Mouse (Mus musculus): ENCODE measurements around the gene Plxnb3. TPM values are rescaled to one million over a fixed set of nuclear protein-coding genes. Genes with fewer than 3 reads are reported as not detected.

Gene Plxnb3
- polyA plus RNA-seq, 2 experiments from 2014 or later = not detected

DNA sequence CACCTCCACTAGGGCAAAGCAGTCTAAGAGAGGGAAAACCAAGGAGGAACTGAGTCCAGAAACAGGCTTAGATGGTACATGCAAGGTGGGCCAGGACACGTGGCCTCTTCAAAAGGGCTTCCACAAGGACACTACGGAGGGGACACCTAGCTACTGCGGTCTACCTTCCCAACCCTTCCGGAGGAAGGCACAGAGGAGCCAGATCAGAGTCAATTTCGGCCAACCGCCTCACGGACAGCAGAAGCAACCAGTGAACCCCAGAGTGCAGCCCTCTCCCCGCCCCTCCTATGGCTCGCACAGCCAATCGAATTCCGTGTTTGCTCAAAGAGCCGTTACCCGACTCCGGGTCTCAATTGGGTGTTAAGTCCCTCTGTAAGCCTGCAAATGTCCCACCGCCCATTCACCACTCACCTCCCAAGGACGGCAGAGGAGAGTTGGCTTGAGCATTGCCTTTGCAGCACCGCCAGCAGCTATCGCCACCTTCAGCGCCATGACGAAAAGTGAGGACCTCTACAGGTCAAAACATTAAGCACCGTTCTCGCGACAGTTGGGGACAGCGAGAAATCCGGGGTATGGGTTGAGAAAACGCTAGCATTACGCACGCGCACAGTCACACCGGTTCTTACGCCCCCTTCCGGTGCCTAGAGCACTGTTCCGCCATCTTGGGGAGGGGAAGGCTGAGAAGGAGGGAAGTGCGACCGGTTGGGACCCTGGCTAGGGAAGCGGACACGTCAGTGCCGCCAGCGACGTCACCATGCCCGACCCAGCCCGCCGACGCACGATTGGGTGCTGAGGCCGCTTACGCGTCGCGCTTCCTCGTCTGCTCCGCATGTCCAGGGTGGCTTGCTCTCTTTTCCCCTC is 29.7 kb downstream of the Plxnb3 start, which contains the start of the genes Idh3g and Ssr4:
Idh3g (minus strand) TSS at position 534 of the 861 bp plus-strand sequence.
Ssr4 (plus strand) TSS at position 665 of the 861 bp plus-strand sequence.
- ATAC-seq = peak; percentile 88

DNA sequence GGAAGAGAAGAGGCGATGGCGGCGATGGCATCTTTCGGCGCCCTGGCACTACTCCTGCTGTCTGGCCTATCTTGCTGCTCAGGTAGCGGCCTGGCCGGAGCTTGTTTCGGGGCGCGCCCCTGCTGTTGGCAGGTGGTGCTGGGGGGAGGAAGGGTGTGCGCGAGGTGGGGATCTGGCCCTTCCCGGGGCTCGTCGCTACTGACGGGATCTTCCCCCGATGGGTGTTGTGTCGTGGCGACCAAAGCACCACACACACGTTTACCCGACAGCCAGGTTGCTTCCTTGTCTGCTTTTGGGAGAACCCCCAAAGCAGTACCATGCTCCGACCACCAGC is 30.3 kb downstream of the Plxnb3 start:
- peak; percentile 38 for ATAC-seq

DNA sequence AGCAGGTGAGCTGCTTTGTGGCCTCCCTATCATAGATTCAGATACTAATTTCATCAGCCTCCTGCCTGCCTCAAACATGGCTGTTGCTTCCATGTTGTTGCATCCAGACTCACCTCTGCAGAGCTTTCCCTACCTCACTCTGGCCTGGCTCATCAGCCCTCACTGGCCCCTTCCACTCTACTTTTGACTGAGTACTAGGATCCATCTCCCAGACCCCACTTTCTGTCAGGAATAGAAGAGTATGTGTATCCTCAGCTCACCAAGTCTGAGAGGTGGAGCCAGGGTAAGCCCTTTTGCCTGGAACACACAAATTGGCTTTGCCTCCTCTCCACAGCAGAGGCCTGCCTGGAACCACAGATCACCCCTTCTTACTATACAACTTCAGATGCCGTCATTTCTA is 31.6 kb downstream of the Plxnb3 start:
- ATAC-seq = no peak

DNA sequence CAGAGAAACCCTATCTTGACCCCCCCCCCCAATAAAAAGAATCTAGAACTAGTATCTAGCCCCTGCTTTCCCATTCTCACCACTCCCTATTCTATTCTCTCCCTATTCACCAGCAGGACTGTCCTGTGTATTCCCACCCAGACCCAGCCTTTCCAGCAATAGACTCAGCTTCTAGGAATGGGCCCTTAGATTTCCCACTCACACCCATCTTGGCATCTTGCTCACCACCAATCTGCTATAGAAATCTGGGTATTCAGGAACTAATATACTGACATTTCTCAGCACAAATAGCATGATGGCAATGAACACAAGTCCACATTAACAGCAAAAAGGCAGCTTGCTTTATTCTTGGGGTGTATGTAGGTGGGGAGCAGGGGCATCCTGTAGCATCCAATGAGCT is 36.1 kb downstream of the Plxnb3 start:
- ATAC-seq = no peak

DNA sequence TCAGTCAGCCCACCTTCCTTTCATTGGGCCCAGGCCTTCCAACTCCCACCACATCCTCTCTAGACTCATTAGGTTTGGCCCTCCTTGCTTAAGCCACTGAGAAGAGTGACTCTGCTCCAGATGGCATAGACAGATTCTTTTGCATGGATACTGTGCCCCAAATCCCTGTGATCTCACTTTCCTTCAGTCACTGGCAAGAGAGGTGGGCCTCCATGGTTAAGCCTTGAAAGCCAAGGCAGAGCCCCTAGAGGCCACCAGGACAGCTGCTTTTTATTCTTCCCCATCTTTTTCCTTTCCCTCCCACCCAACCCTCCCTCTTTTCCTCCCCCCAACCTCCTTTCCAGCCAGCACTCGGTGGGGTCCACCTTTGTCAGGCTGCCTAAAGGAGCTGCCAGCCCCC is 36.6 kb downstream of the Plxnb3 start:
- ATAC-seq = no peak

DNA sequence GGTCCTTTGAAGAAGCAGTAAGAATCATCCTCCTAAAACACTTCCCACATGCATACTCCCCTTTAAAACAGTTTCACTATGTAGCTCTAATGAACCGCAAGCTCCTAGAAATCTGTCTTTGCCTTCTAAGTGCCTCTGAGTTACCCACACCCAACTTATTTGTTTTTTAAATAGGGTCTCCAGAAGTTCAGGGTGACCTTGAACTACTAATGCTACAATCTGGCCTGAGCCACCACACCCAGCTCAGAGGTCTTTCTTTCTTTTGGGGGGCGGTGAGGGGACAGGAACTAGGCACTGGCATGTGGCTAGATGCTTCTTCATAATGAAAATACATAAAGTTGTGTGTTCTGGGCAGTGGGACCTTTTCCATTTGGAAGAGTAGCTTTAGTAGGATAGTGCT is 40.6 kb downstream of the Plxnb3 start:
- ATAC-seq = no peak

DNA sequence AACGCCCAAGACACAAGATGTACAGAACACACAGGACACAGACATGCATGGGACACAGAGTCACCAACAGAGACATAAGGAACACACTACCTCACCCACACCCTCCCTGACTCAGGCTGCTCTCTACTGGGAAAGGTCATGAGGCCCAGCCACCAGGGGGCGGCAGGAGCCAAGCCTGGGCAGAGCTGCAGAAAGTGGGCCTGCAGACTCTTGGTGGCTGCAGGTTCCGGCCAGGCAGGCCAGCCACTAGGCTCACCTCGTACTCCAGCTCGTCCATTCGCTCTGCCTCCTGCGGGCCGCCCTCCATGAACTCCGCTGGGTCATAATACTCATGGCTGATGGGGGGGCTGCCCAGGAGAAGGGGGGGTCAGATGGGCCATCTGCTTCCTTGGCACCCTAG is 41.6 kb downstream of the Plxnb3 start:
- ATAC-seq = peak; percentile 83

DNA sequence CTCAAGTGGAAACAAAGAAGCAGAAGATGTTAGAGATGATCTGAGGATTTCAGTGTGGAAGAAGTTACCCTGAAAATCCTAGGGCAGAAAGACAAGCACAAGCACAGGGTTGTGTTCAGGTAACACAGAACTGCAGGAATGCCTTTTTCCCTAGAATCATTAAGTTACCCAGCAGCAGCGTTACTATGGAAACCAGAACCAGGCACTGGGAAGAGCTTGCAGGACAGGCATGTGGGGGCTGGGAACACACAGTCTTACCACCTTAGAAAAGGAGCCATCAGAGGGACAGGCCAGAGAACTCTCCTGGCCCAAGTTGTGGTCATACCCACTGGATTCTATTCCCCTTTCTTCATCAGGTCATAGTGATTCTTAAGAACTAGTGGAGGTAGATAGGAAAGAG is 48.9 kb downstream of the Plxnb3 start:
- no peak for ATAC-seq

DNA sequence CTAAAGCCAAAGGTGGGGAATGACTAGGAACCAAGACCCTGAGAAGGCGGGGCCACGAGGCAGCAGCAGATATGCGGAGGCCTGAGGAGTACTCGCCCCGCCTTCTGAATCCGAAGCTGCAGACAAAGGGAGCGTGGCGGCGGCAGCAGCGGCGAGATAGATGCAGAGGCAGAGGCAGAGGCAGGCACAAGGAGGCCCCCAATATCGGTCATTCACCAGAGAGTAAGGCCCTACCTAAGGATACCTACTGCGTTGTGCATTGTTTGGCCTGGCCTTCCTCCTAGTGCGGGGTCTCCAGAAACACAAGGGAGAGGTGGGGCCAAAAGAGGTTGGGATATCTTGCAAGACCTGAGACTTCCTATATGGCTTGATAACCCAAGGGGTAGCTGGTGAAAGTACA is 58.2 kb downstream of the Plxnb3 start:
- ATAC-seq = no peak

DNA sequence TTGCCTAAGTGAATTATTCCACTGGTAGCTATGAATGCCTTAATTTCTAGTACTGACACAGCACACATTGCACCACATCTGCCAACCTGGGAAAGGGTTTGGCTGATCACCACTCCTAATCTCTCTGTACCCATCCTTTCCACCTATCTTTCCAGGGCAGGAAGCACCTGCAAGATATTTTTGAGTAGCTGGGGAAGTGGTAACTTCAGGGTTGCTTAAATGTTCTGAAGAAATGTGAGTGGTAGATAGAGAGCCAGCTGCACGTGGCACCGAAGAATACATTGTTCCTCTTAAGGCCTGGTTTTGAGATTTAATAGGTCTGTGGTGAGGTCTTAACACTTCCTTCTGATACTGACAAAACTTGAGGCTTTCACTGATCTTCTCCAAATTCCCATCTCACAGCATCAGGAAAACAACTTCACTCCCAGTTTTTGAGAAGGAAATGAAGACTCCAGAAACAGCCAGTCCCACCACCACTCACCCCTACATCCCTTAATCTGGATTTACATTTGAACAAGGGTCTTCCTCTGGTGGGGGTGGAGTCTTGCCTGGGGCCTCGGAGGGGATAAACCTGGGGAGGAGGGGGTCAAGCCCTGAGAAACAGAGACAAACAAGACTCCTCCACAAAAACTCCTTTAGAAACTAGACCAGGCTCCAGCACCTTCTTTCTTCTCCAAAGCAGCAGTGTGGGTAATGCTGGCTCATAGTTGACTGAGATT is 59.9 kb downstream of the Plxnb3 start:
- ATAC-seq = no peak

Other genes starting within 250 kb of the Plxnb3 start
- gene Dusp9, start 117.7 kb upstream of the Plxnb3 start, polyA plus RNA-seq (2017; shearing (Covaris generic)) = under 1 TPM in 1 of 2 experiments, not detected in 1; 0.31 TPM
- 1 to 10 TPM; 2.6 to 2.7 TPM for gene Pnck, start 97.0 kb upstream of the Plxnb3 start, polyA plus RNA-seq (2017; shearing (Covaris generic))
- gene Slc6a8, start 83.9 kb upstream of the Plxnb3 start, polyA plus RNA-seq (2017; shearing (Covaris generic)) = under 1 TPM; 0.63 TPM
- 100 to 1,000 TPM; 283 to 291 TPM for gene Bcap31, start 40.9 kb upstream of the Plxnb3 start, polyA plus RNA-seq (2017; shearing (Covaris generic))
- gene Abcd1, start 40.5 kb upstream of the Plxnb3 start, polyA plus RNA-seq (2017; shearing (Covaris generic)) = 10 to 100 TPM; 23.3 to 44.3 TPM
- gene Srpk3, start 17.3 kb downstream of the Plxnb3 start, polyA plus RNA-seq (2017; shearing (Covaris generic)) = 1 to 10 TPM in 1 of 2 experiments, under 1 TPM in 1; 0.12 to 3.4 TPM
- 100 to 1,000 TPM; 146 to 173 TPM for gene Idh3g, start 29.8 kb downstream of the Plxnb3 start, polyA plus RNA-seq (2017; shearing (Covaris generic))
- 100 to 1,000 TPM; 214 to 239 TPM for gene Ssr4, start 29.9 kb downstream of the Plxnb3 start, polyA plus RNA-seq (2017; shearing (Covaris generic))
- under 1 TPM; 0.08 to 0.16 TPM for gene Pdzd4, start 67.9 kb downstream of the Plxnb3 start, polyA plus RNA-seq (2017; shearing (Covaris generic))
- gene Avpr2, start 135.0 kb downstream of the Plxnb3 start, polyA plus RNA-seq (2017; shearing (Covaris generic)) = 1 to 10 TPM; 2.6 to 3.3 TPM
- 10 to 100 TPM in 1 of 2 experiments, 1 to 10 TPM in 1; 7.3 to 13.0 TPM for gene L1cam, start 139.0 kb downstream of the Plxnb3 start, polyA plus RNA-seq (2017; shearing (Covaris generic))
- gene Arhgap4, start 164.8 kb downstream of the Plxnb3 start, polyA plus RNA-seq (2017; shearing (Covaris generic)) = 100 to 1,000 TPM; 162 to 239 TPM
- gene Naa10, start 164.9 kb downstream of the Plxnb3 start, polyA plus RNA-seq (2017; shearing (Covaris generic)) = 100 to 1,000 TPM; 181 to 200 TPM
- 10 to 100 TPM in 1 of 2 experiments, 1 to 10 TPM in 1; 6.4 to 15.1 TPM for gene Renbp, start 173.8 kb downstream of the Plxnb3 start, polyA plus RNA-seq (2017; shearing (Covaris generic))
- 10 to 100 TPM; 34.2 to 45.5 TPM for gene Hcfc1, start 209.3 kb downstream of the Plxnb3 start, polyA plus RNA-seq (2017; shearing (Covaris generic))